Mouse (Mus musculus): Measurements from ENCODE around the gene Rexo1. TPM values are rescaled to one million over a fixed set of nuclear protein-coding genes. Genes with fewer than 3 reads are reported as not detected.

The Rexo1 gene
- polyA plus RNA-seq, 1 experiment from 2014 or later = 7.1 TPM

- ATAC-seq (ENCODE audit: low FRiP score, low TSS enrichment) = no peak
- H3K27me3 ChIP-seq (ENCODE audit: control insufficient read depth, insufficient read depth, low read length) = no peaks in the 10 kb centered on the region
Observed at GRCm38 (mm10) chr10:80578911-80579310, 17.6 kb upstream of the Rexo1 start.

GRCm38 (mm10) chr10:80578131-80578750 is 16.9 kb upstream of the Rexo1 start:
- H3K9ac ChIP-seq (ENCODE audit: low read length) = peak overlapping the region; percentile 52
- peak overlapping the region; percentile 88 for H3K27ac ChIP-seq (replicated peaks)
- peak overlapping the region; percentile 75 for H3K4me3 ChIP-seq (ENCODE audit: low read depth, low read length)
- no peaks in the 10 kb centered on the region for H3K9me3 ChIP-seq (ENCODE audit: control insufficient read depth, low read length)
- 0 out of 2 replicates have a peak, but pooled peaks cover under 1% of the 10 kb centered on the region for H3K36me3 ChIP-seq (ENCODE audit: control insufficient read depth, insufficient read depth, low read length)
- peak; percentile 54 for ATAC-seq (ENCODE audit: low FRiP score, low TSS enrichment)
- WGBS = under 1% methylated on average over 29 of the region's 29 CpGs
- H3K4me2 ChIP-seq (replicated peaks; ENCODE audit: low read depth) = peak overlapping the region; percentile 92
- DNase-seq (ENCODE audit: low spot score) = peak; percentile 90
- H3K4me1 ChIP-seq (replicated peaks; ENCODE audit: control insufficient read depth, insufficient read depth) = peaks cover 7% of the 10 kb centered on the region
- TF ChIP-seq CTCF (IDR thresholded peaks at IDR 0.05; ENCODE audit: low read depth) (peak; percentile 94), EP300 (optimal IDR thresholded peaks at IDR 0.05) (no peak)
- H3K27me3 ChIP-seq (ENCODE audit: control insufficient read depth, insufficient read depth, low read length) = no peaks in the 10 kb centered on the region

More at GRCm38 (mm10) chr10:80578911-80579310, 17.6 kb upstream of the Rexo1 start:
- Histone ChIP-seq H3K4me3 (ENCODE audit: low read depth, low read length) (0 out of 2 replicates have a peak overlapping the region, but pooled peaks have one; percentile 75), H3K4me2 (replicated peaks; ENCODE audit: low read depth) (peak overlapping the region; percentile 92), H3K27ac (replicated peaks) (peak overlapping the region; percentile 88; the same call in 1 of the 2 replicates), H3K9me3 (ENCODE audit: control insufficient read depth, low read length) (no peaks in the 10 kb centered on the region), H3K9ac (ENCODE audit: low read length) (peak overlapping the region; percentile 52; the same call in 1 of the 2 replicates), H3K4me1 (replicated peaks; ENCODE audit: control insufficient read depth, insufficient read depth) (peaks cover 7% of the 10 kb centered on the region), H3K36me3 (ENCODE audit: control insufficient read depth, insufficient read depth, low read length) (0 out of 2 replicates have a peak, but pooled peaks cover 7% of the 10 kb centered on the region)
- peak; percentile 79 for DNase-seq (ENCODE audit: low spot score)
- 6% methylated on average over 8 of the region's 8 CpGs for WGBS
- TF ChIP-seq CTCF (IDR thresholded peaks at IDR 0.05; ENCODE audit: low read depth) (peak; percentile 81), EP300 (optimal IDR thresholded peaks at IDR 0.05) (no peak)

DNA sequence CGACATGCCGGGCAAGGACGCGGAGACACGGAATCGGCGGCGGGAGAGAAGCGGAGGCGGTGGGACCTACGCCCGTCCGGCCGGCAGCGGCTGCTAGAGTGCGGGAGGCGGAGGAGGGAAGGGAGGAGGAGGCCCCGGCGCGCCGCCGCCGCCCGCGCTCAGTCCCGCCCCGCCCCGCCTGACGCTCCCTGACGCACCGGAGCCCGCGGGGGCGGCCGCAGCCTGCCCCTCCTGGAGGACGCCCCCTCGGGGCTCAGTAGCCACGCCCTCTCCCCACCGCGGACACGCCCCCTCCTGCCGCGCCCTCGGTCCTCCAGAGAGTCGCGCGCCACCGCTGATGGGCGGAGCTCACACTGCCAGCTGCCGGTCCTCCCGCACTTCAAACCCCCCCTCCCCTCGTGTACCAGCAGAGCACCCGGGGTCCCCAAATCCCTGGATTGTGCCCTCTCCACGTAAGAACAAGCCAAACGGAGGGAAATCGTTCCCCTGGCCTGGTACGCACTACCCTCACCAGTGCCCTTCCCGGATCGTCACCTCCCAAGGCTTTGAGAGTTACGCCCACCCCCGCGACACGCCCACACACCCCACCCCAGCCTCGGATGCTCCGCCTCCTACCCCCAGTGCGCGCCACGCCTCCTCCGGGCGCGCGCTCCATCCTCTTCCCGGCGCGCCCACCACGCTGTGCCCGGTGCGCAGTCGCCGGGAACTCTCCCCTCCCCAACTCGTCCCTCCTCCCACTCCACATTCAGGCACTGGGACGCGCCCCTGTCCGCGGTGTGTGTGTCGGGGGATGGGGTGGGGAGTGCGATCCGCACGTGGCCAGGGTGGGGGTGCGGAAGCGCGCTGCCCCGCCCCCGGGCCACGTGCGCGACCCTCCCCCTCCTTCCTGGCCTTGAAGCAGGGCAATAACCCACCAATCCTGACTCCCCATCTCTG is 16.1 kb upstream of the Rexo1 start, which contains the start of gene Klf16:
Klf16 (minus strand) TSS at position 127 of the 936 bp plus-strand sequence.
- Histone ChIP-seq H3K4me1 (replicated peaks; ENCODE audit: control insufficient read depth, insufficient read depth) (peaks cover 7% of the 10 kb centered on the region), H3K4me3 (ENCODE audit: low read depth, low read length) (peak within 1 kb of the TSS; percentile 75), H3K27me3 (ENCODE audit: control insufficient read depth, insufficient read depth, low read length) (no peaks in the 10 kb centered on the region), H3K9me3 (ENCODE audit: control insufficient read depth, low read length) (no peaks in the 10 kb centered on the region), H3K27ac (replicated peaks) (peak within 1 kb of the TSS; percentile 88), H3K36me3 (ENCODE audit: control insufficient read depth, insufficient read depth, low read length) (no peaks in the 10 kb centered on the region), H3K9ac (ENCODE audit: low read length) (peak within 1 kb of the TSS; percentile 75), H3K4me2 (replicated peaks; ENCODE audit: low read depth) (peak within 1 kb of the TSS; percentile 92)
- DNase-seq (ENCODE audit: low spot score) (peak; percentile 99), ATAC-seq (ENCODE audit: low FRiP score, low TSS enrichment) (peak; percentile 89)
- no peak for TF ChIP-seq EP300 (optimal IDR thresholded peaks at IDR 0.05)
- no peak; the same call in 1 of the 2 replicates for TF ChIP-seq CTCF (IDR thresholded peaks at IDR 0.05; ENCODE audit: low read depth)
- 1% methylated on average over 55 of the region's 97 CpGs for WGBS

DNA sequence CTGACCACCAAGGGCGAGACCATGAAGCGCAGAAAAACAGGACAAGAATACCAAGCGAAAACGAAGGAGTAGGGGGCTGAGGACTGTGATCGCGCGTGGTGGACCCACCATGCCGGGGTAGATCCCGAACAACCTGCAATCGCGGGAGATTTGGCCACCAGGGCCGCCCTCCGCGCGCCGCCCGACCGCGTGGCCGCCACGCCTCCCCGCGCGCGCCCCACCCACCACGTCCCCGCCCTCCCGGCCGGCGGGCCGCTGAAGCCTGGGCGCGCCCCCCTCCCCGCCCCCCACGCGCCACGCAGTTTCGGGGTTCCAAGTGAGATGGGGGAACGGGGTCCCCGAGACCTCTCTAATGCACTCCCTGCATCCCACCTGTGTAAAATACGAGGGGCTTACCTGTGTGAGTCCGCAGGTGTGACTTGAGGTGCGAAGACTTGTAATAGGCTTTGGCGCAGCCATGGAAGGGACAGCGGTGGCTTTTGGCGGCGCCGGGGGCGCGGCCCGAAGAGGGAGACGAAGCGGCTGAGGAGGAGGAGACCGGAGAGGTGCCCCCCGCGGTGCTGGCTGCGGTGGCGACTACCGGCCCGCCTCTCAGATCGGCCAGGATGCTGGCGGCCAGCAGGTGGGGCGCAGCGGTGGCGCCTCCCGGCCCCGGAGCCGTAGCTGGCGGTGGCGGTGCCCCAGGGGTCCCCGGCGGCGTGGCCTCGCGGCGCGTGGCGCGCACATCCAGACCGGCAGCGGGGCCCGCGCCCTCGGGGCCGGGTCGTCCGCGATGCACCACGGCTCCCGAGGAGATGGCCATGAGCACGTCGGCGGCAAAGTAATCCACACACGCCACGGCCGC is 15.2 kb upstream of the Rexo1 start:
- peaks cover 7% of the 10 kb centered on the region for H3K4me1 ChIP-seq (replicated peaks; ENCODE audit: control insufficient read depth, insufficient read depth)
- peak overlapping the region; percentile 92 for H3K4me2 ChIP-seq (replicated peaks; ENCODE audit: low read depth)
- H3K36me3 ChIP-seq (ENCODE audit: control insufficient read depth, insufficient read depth, low read length) = no peaks in the 10 kb centered on the region
- peak overlapping the region; percentile 75 for H3K4me3 ChIP-seq (ENCODE audit: low read depth, low read length)
- no peaks in the 10 kb centered on the region for H3K9me3 ChIP-seq (ENCODE audit: control insufficient read depth, low read length)
- DNase-seq (ENCODE audit: low spot score) = peak; percentile 81
- H3K27me3 ChIP-seq (ENCODE audit: control insufficient read depth, insufficient read depth, low read length) = no peaks in the 10 kb centered on the region
- peak; percentile 6 for ATAC-seq (ENCODE audit: low FRiP score, low TSS enrichment)
- peak overlapping the region; percentile 75 for H3K9ac ChIP-seq (ENCODE audit: low read length)
- TF ChIP-seq EP300 (optimal IDR thresholded peaks at IDR 0.05) = no peak
- peak; percentile 39 for TF ChIP-seq CTCF (IDR thresholded peaks at IDR 0.05; ENCODE audit: low read depth)
- 0% methylated on average over 75 of the region's 96 CpGs for WGBS
- H3K27ac ChIP-seq (replicated peaks) = peak overlapping the region; percentile 88

DNA sequence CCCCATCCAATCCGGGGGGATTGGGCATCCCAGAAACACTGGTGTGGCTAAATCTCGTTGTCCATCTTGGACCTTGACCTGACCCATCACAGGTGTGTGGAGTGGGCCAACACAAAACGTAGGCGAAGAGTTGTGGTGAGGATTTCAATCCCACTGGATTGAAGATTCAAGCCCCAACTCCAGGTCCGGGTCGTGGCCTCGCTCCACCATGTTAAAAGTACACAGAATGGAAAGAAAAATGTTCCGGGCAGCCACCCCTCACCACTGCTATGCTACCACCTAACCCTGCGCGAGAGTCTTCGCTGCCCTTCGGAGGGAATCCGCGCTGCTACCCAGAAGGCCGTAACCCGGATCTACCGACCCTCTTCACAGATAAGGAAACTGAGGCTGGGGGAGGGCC is 14.6 kb upstream of the Rexo1 start:
- no peaks in the 10 kb centered on the region for H3K9me3 ChIP-seq (ENCODE audit: control insufficient read depth, low read length)
- H3K27ac ChIP-seq (replicated peaks) = no peak overlapping the region
- H3K4me2 ChIP-seq (replicated peaks; ENCODE audit: low read depth) = peak overlapping the region; percentile 92
- 7% methylated on average over 17 of the region's 17 CpGs for WGBS
- TF ChIP-seq EP300 (optimal IDR thresholded peaks at IDR 0.05) (no peak), CTCF (IDR thresholded peaks at IDR 0.05; ENCODE audit: low read depth) (no peak)
- H3K4me3 ChIP-seq (ENCODE audit: low read depth, low read length) = peak overlapping the region; percentile 75
- DNase-seq (ENCODE audit: low spot score) = no peak
- ATAC-seq (ENCODE audit: low FRiP score, low TSS enrichment) = no peak
- H3K36me3 ChIP-seq (ENCODE audit: control insufficient read depth, insufficient read depth, low read length) = no peaks in the 10 kb centered on the region
- H3K4me1 ChIP-seq (replicated peaks; ENCODE audit: control insufficient read depth, insufficient read depth) = peaks cover 12% of the 10 kb centered on the region
- H3K9ac ChIP-seq (ENCODE audit: low read length) = peak overlapping the region; percentile 75
- no peaks in the 10 kb centered on the region for H3K27me3 ChIP-seq (ENCODE audit: control insufficient read depth, insufficient read depth, low read length)

Data from stomach, postnatal 0 days (tissue).